Mouse (Mus musculus) heart, embryonic 12.5 days (tissue): Measurements from ENCODE around the gene Cdcp2. TPM values are rescaled to one million over a fixed set of nuclear protein-coding genes. Genes with fewer than 3 reads are reported as not detected.
"Not testable (repeated sequence)": the region's sequence is repeated elsewhere in the genome, so short reads cannot be mapped to it uniquely, and the experiment has no call there.

Experiments used
- ATAC-seq: fragments of 200-750 bp; cut with Nextera tagmentation; 2 replicates; pipeline ENCODE4 v1.8.0; 2017; ENCODE audit warnings: moderate TSS enrichment, moderate library complexity; ENCODE audit not compliant: insufficient number of reproducible peaks, low FRiP score
- H3K27ac ChIP-seq: fragments of 300-500 bp; sonication (generic); 2 replicates; pipeline ENCODE4 v1.5.1; 2016; ENCODE audit warnings: mild to moderate bottlenecking, moderate library complexity; ENCODE audit not compliant: poor library complexity, severe bottlenecking
- H3K27me3 ChIP-seq: fragments of 300-500 bp; sonication (generic); replicated peaks from 2 replicates; pipeline ENCODE4 v1.6.1; 2016; ENCODE audit warnings: mild to moderate bottlenecking, moderate library complexity
- H3K36me3 ChIP-seq: fragments of 300-500 bp; sonication (generic); 2 replicates; pipeline ENCODE4 v1.6.1; 2016; ENCODE audit warnings: mild to moderate bottlenecking, moderate library complexity
- H3K4me1 ChIP-seq: fragments of 300-500 bp; sonication (generic); replicated peaks from 2 replicates; pipeline ENCODE4 v1.6.1; 2016; ENCODE audit warnings: mild to moderate bottlenecking
- H3K4me2 ChIP-seq: fragments of 300-500 bp; sonication (generic); 2 replicates; pipeline ENCODE4 v1.6.1; 2016; ENCODE audit warnings: mild to moderate bottlenecking, moderate library complexity
- H3K4me3 ChIP-seq: fragments of 300-500 bp; sonication (generic); 2 replicates; pipeline ENCODE4 v1.5.1; 2016; ENCODE audit warnings: mild to moderate bottlenecking
- H3K9ac ChIP-seq: fragments of 300-500 bp; sonication (generic); 2 replicates; pipeline ENCODE4 v1.6.1; 2016; ENCODE audit warnings: mild to moderate bottlenecking, moderate library complexity
- H3K9me3 ChIP-seq: fragments of 300-500 bp; sonication (generic); replicated peaks from 2 replicates; pipeline ENCODE4 v1.6.1; 2016; ENCODE audit warnings: mild to moderate bottlenecking, moderate library complexity
- WGBS: fragments of 180-500 bp; shearing (Covaris S2); methylation state at CpG from one replicate; pipeline ENCODE4 v1.1.7; 2016; 5-methylcytosine and 5-hydroxymethylcytosine counted together
- polyA plus RNA-seq: library from polyadenylated mRNA; unstranded; fragments of >200 nt; fragmentation: Nextera tagmentation; extraction: Ambion mirVana; gene quantifications from 2 replicates; pipeline ENCODE4 v1.2.1, GENCODE M21; 2016

The Cdcp2 gene
- polyA plus RNA-seq, 1 experiment from 2014 or later: not detected

- no peak overlapping the region for H3K4me3 ChIP-seq
- ATAC-seq: 0 out of 2 replicates have a peak, but pooled peaks have one; percentile 30
- no peaks in the 10 kb centered on the region for H3K9me3 ChIP-seq
- peaks cover 11% of the 10 kb centered on the region; the same call in 1 of the 2 replicates for H3K4me1 ChIP-seq
- peaks cover 5% of the 10 kb centered on the region for H3K27me3 ChIP-seq
- H3K4me2 ChIP-seq: no peak overlapping the region
- 78% methylated on average over 16 of the region's 16 CpGs for WGBS
- no peak overlapping the region for H3K9ac ChIP-seq
- H3K36me3 ChIP-seq: no peaks in the 10 kb centered on the region
- H3K27ac ChIP-seq: no peak overlapping the region
Observed at GRCm38 (mm10) chr4:107094484-107095187, 2.1 kb upstream of the Cdcp2 start.

GRCm38 (mm10) chr4:107096043-107096442 lies 648 bp upstream of the Cdcp2 start:
- no peak overlapping the region for H3K9ac ChIP-seq
- no peaks in the 10 kb centered on the region for H3K36me3 ChIP-seq
- no peak for ATAC-seq
- H3K4me3 ChIP-seq: no peak overlapping the region
- H3K4me2 ChIP-seq: no peak overlapping the region
- H3K9me3 ChIP-seq: no peaks in the 10 kb centered on the region
- peaks cover 5% of the 10 kb centered on the region for H3K27me3 ChIP-seq
- H3K27ac ChIP-seq: no peak overlapping the region
- 48% methylated on average over 6 of the region's 6 CpGs for WGBS
- peaks cover 11% of the 10 kb centered on the region; the same call in 1 of the 2 replicates for H3K4me1 ChIP-seq

- no peak overlapping the region for H3K4me2 ChIP-seq
- peaks cover 16% of the 10 kb centered on the region for H3K4me1 ChIP-seq
- H3K27me3 ChIP-seq: peaks cover 5% of the 10 kb centered on the region
- H3K27ac ChIP-seq: no peak overlapping the region
- no peaks in the 10 kb centered on the region for H3K36me3 ChIP-seq
- H3K9me3 ChIP-seq: no peaks in the 10 kb centered on the region
- no peak for ATAC-seq
- WGBS: 39% methylated on average over 15 of the region's 15 CpGs
- no peak overlapping the region for H3K4me3 ChIP-seq
- no peak overlapping the region for H3K9ac ChIP-seq
Observed at GRCm38 (mm10) chr4:107097871-107098270, 1.2 kb downstream of the Cdcp2 start.

GRCm38 (mm10) chr4:107098375-107098774 lies 1.7 kb downstream of the Cdcp2 start:
- Histone ChIP-seq H3K36me3 (no peaks in the 10 kb centered on the region), H3K27ac (no peak overlapping the region), H3K9me3 (no peaks in the 10 kb centered on the region), H3K9ac (no peak overlapping the region), H3K27me3 (peaks cover 5% of the 10 kb centered on the region), H3K4me3 (no peak overlapping the region), H3K4me1 (peaks cover 16% of the 10 kb centered on the region), H3K4me2 (no peak overlapping the region)
- 86% methylated on average over 10 of the region's 10 CpGs for WGBS
- no peak for ATAC-seq

GRCm38 (mm10) chr4:107098791-107099525 lies 2.3 kb downstream of the Cdcp2 start:
- Histone ChIP-seq H3K9me3 (no peaks in the 10 kb centered on the region), H3K27me3 (peaks cover 5% of the 10 kb centered on the region; the same call in 1 of the 2 replicates), H3K9ac (no peak overlapping the region), H3K4me2 (no peak overlapping the region), H3K36me3 (no peaks in the 10 kb centered on the region), H3K4me1 (peaks cover 16% of the 10 kb centered on the region), H3K4me3 (no peak overlapping the region), H3K27ac (no peak overlapping the region)
- WGBS: 81% methylated on average over 17 of the region's 17 CpGs
- ATAC-seq: no peak

- 79% methylated on average over 8 of the region's 8 CpGs for WGBS
- no peak overlapping the region for H3K27ac ChIP-seq
- H3K4me3 ChIP-seq: no peak overlapping the region
- H3K36me3 ChIP-seq: no peaks in the 10 kb centered on the region
- H3K4me2 ChIP-seq: no peak overlapping the region
- no peaks in the 10 kb centered on the region for H3K9me3 ChIP-seq
- 0 out of 2 replicates have a peak overlapping the region, but pooled peaks have one; percentile 33 for H3K9ac ChIP-seq
- peaks cover 8% of the 10 kb centered on the region for H3K4me1 ChIP-seq
- peaks cover 7% of the 10 kb centered on the region; the same call in 1 of the 2 replicates for H3K27me3 ChIP-seq
- ATAC-seq: no peak
Observed at GRCm38 (mm10) chr4:107102220-107102619, 5.5 kb downstream of the Cdcp2 start.

GRCm38 (mm10) chr4:107106777-107107176 lies 10.1 kb downstream of the Cdcp2 start:
- H3K4me2 ChIP-seq: no peak overlapping the region
- no peak overlapping the region for H3K9ac ChIP-seq
- H3K4me3 ChIP-seq: no peak overlapping the region
- 86% methylated on average over 16 of the region's 16 CpGs for WGBS
- ATAC-seq: no peak
- H3K9me3 ChIP-seq: no peaks in the 10 kb centered on the region
- H3K27me3 ChIP-seq: 0 out of 2 replicates have a peak, but pooled peaks cover 5% of the 10 kb centered on the region
- peaks cover 8% of the 10 kb centered on the region for H3K4me1 ChIP-seq
- no peaks in the 10 kb centered on the region for H3K36me3 ChIP-seq
- no peak overlapping the region for H3K27ac ChIP-seq

- no peak overlapping the region for H3K4me2 ChIP-seq
- no peak overlapping the region for H3K9ac ChIP-seq
- no peak for ATAC-seq
- no peak overlapping the region for H3K4me3 ChIP-seq
- WGBS: 60% methylated on average over 13 of the region's 13 CpGs
- no peak overlapping the region for H3K27ac ChIP-seq
- 0 out of 2 replicates have a peak, but pooled peaks cover 5% of the 10 kb centered on the region for H3K27me3 ChIP-seq
- 0 out of 2 replicates have a peak, but pooled peaks cover 3% of the 10 kb centered on the region for H3K4me1 ChIP-seq
- no peaks in the 10 kb centered on the region for H3K36me3 ChIP-seq
- H3K9me3 ChIP-seq: no peaks in the 10 kb centered on the region
Observed at GRCm38 (mm10) chr4:107108291-107108731, 11.6 kb downstream of the Cdcp2 start.

- H3K27me3 ChIP-seq, H3K4me3 ChIP-seq, H3K4me2 ChIP-seq, ATAC-seq, H3K9me3 ChIP-seq, H3K27ac ChIP-seq, H3K9ac ChIP-seq, H3K4me1 ChIP-seq, H3K36me3 ChIP-seq: not testable (repeated sequence)
- WGBS: 85% methylated on average over 6 of the region's 6 CpGs
Observed at GRCm38 (mm10) chr4:107109181-107109580, 12.5 kb downstream of the Cdcp2 start.

GRCm38 (mm10) chr4:107114278-107114677 lies 17.6 kb downstream of the Cdcp2 start:
- Histone ChIP-seq H3K4me1 (no peaks in the 10 kb centered on the region), H3K4me3 (no peak overlapping the region), H3K9ac (no peak overlapping the region), H3K4me2 (no peak overlapping the region), H3K36me3 (no peaks in the 10 kb centered on the region), H3K9me3 (no peaks in the 10 kb centered on the region), H3K27me3 (0 out of 2 replicates have a peak, but pooled peaks cover 2% of the 10 kb centered on the region), H3K27ac (no peak overlapping the region)
- ATAC-seq: no peak
- 51% methylated on average over 8 of the region's 8 CpGs for WGBS

- Histone ChIP-seq H3K4me1 (no peaks in the 10 kb centered on the region), H3K9ac (no peak overlapping the region), H3K27me3 (no peaks in the 10 kb centered on the region), H3K36me3 (no peaks in the 10 kb centered on the region), H3K4me3 (no peak overlapping the region), H3K4me2 (no peak overlapping the region), H3K27ac (no peak overlapping the region), H3K9me3 (no peaks in the 10 kb centered on the region)
- ATAC-seq: no peak
- 81% methylated on average over 2 of the region's 2 CpGs for WGBS
Observed at GRCm38 (mm10) chr4:107117741-107118385, 21.2 kb downstream of the Cdcp2 start.
